ENCODE assay signal across 10 mouse cellular contexts in genomic region chr13:46091109-46091508, GRCm38 (mm10).
"Had no signal": no experiment of that assay in that cellular context is flagged by ENCODE, and none has a peak within 500 bp of the region (broad histone marks: within the 10 kb centered on the region; RNA-seq: fewer than 3 reads in every experiment).

No protein-coding gene starts in this region.

- DNase-seq: kidney, adult 8-10 months; kidney, postnatal 25 days; lung, adult 18-20 months; lung, postnatal 36 days; right cerebral cortex, adult 18-20 months; right cerebral cortex, postnatal 25 days; thymus, adult 2 months; thymus, postnatal 25 days had no signal

- ATAC-seq: intestine, postnatal 0 days; midbrain, embryonic 16.5 days had no signal
